Mouse (Mus musculus) forebrain, embryonic 13.5 days (tissue): ENCODE results near the gene Eif3i. TPM values are rescaled to one million over a fixed set of nuclear protein-coding genes. Genes with fewer than 3 reads are reported as not detected.
A peak's percentile ranks its signal among the peaks of the same experiment; 100 is the strongest.
"Not testable (repeated sequence)": the region's sequence is repeated elsewhere in the genome, so short reads cannot be mapped to it uniquely, and the experiment has no call there.

ENCODE experiments used
- ATAC-seq: fragments of 200-750 bp; cut with Nextera tagmentation; 2 replicates; pipeline ENCODE4 v1.8.0; 2017
- H3K27ac ChIP-seq: fragments of 300-500 bp; sonication (generic); 2 replicates; pipeline ENCODE4 v1.5.1; 2015; ENCODE audit warnings: inconsistent platforms, mild to moderate bottlenecking, moderate library complexity
- H3K27me3 ChIP-seq: fragments of 300-500 bp; sonication (generic); 2 replicates; pipeline ENCODE4 v1.6.1; 2015; ENCODE audit warnings: mild to moderate bottlenecking, inconsistent platforms
- H3K36me3 ChIP-seq: fragments of 300-500 bp; sonication (generic); 2 replicates; pipeline ENCODE4 v1.6.1; 2015; ENCODE audit warnings: mild to moderate bottlenecking, inconsistent platforms; ENCODE audit not compliant: poor library complexity, severe bottlenecking
- H3K4me1 ChIP-seq: fragments of 300-500 bp; sonication (generic); 2 replicates; pipeline ENCODE4 v1.6.1; 2015; ENCODE audit warnings: inconsistent platforms
- H3K4me2 ChIP-seq: fragments of 300-500 bp; sonication (generic); 2 replicates; pipeline ENCODE4 v1.6.1; 2015; ENCODE audit warnings: inconsistent platforms, mild to moderate bottlenecking, moderate library complexity
- H3K4me3 ChIP-seq: fragments of 300-500 bp; sonication (generic); 2 replicates; pipeline ENCODE4 v1.5.1; 2015; ENCODE audit warnings: mild to moderate bottlenecking, inconsistent platforms
- H3K9ac ChIP-seq: fragments of 300-500 bp; sonication (generic); 2 replicates; pipeline ENCODE4 v1.6.1; 2015; ENCODE audit warnings: mild to moderate bottlenecking, inconsistent platforms
- H3K9me3 ChIP-seq: fragments of 300-500 bp; sonication (generic); replicated peaks from 2 replicates; pipeline ENCODE4 v1.6.1; 2016; ENCODE audit warnings: inconsistent platforms
- WGBS: fragments of 180-500 bp; shearing (Covaris S2); methylation state at CpG from one replicate; pipeline ENCODE4 v1.1.7; 2015; 5-methylcytosine and 5-hydroxymethylcytosine counted together
- polyA plus RNA-seq: library from polyadenylated mRNA; unstranded; fragments of >200 nt; fragmentation: Nextera tagmentation; extraction: Ambion mirVana; gene quantifications from 2 replicates; pipeline ENCODE4 v1.2.1, GENCODE M21; 2015

Gene Eif3i
- polyA plus RNA-seq, 1 experiment from 2014 or later: 251 TPM

GRCm38 (mm10) chr4:129568366-129568765 lies 32.1 kb downstream of the Eif3i start:
- H3K4me3 ChIP-seq: no peak overlapping the region
- 92% methylated on average over 7 of the region's 7 CpGs for WGBS
- no peak for ATAC-seq
- H3K4me2 ChIP-seq: no peak overlapping the region
- H3K4me1 ChIP-seq: no peaks in the 10 kb centered on the region
- H3K27ac ChIP-seq: no peak overlapping the region
- no peaks in the 10 kb centered on the region for H3K36me3 ChIP-seq
- H3K9ac ChIP-seq: no peak overlapping the region
- no peaks in the 10 kb centered on the region for H3K9me3 ChIP-seq
- no peaks in the 10 kb centered on the region for H3K27me3 ChIP-seq

- Histone ChIP-seq H3K36me3 (no peaks in the 10 kb centered on the region), H3K9ac (no peak overlapping the region), H3K4me3 (no peak overlapping the region), H3K27me3 (no peaks in the 10 kb centered on the region), H3K27ac (no peak overlapping the region), H3K9me3 (no peaks in the 10 kb centered on the region), H3K4me2 (no peak overlapping the region), H3K4me1 (no peaks in the 10 kb centered on the region)
- WGBS: 86% methylated on average over 6 of the region's 6 CpGs
- no peak for ATAC-seq
Observed at GRCm38 (mm10) chr4:129565139-129565538, 35.3 kb downstream of the Eif3i start.

- Histone ChIP-seq H3K36me3 (no peaks in the 10 kb centered on the region), H3K9me3 (no peaks in the 10 kb centered on the region), H3K4me3 (no peak overlapping the region), H3K9ac (no peak overlapping the region), H3K4me2 (no peak overlapping the region), H3K4me1 (no peaks in the 10 kb centered on the region), H3K27me3 (no peaks in the 10 kb centered on the region), H3K27ac (no peak overlapping the region)
- WGBS: 86% methylated on average over 8 of the region's 8 CpGs
- ATAC-seq: no peak
Observed at GRCm38 (mm10) chr4:129563718-129564117, 36.7 kb downstream of the Eif3i start.

- WGBS: 93% methylated on average over 5 of the region's 5 CpGs
- H3K4me2 ChIP-seq: no peak overlapping the region
- H3K27me3 ChIP-seq: no peaks in the 10 kb centered on the region
- H3K36me3 ChIP-seq: no peaks in the 10 kb centered on the region
- no peak for ATAC-seq
- peaks cover 4% of the 10 kb centered on the region; the same call in 1 of the 2 replicates for H3K4me1 ChIP-seq
- H3K9me3 ChIP-seq: no peaks in the 10 kb centered on the region
- H3K27ac ChIP-seq: no peak overlapping the region
- H3K4me3 ChIP-seq: no peak overlapping the region
- no peak overlapping the region for H3K9ac ChIP-seq
Observed at GRCm38 (mm10) chr4:129561184-129561583, 39.3 kb downstream of the Eif3i start.

GRCm38 (mm10) chr4:129558321-129558955 lies 42.0 kb downstream of the Eif3i start:
- no peaks in the 10 kb centered on the region for H3K9me3 ChIP-seq
- WGBS: 90% methylated on average over 12 of the region's 12 CpGs
- H3K27me3 ChIP-seq: no peaks in the 10 kb centered on the region
- H3K36me3 ChIP-seq: no peaks in the 10 kb centered on the region
- H3K9ac ChIP-seq: no peak overlapping the region
- no peak overlapping the region for H3K27ac ChIP-seq
- H3K4me3 ChIP-seq: no peak overlapping the region
- no peak overlapping the region for H3K4me2 ChIP-seq
- ATAC-seq: no peak
- peaks cover 12% of the 10 kb centered on the region; the same call in 1 of the 2 replicates for H3K4me1 ChIP-seq

GRCm38 (mm10) chr4:129557256-129557808 lies 43.1 kb downstream of the Eif3i start:
- Histone ChIP-seq H3K27ac (no peak overlapping the region), H3K36me3 (no peaks in the 10 kb centered on the region), H3K4me3 (no peak overlapping the region), H3K9me3 (no peaks in the 10 kb centered on the region), H3K4me2 (peak overlapping the region; percentile 81), H3K9ac (no peak overlapping the region), H3K27me3 (no peaks in the 10 kb centered on the region), H3K4me1 (peaks cover 12% of the 10 kb centered on the region; the same call in 1 of the 2 replicates)
- no peak for ATAC-seq
- WGBS: 89% methylated on average over 9 of the region's 9 CpGs

GRCm38 (mm10) chr4:129556532-129557223 lies 43.8 kb downstream of the Eif3i start:
- Histone ChIP-seq H3K27ac (no peak overlapping the region), H3K9ac (peak overlapping the region; percentile 65), H3K4me3 (peak overlapping the region; percentile 47), H3K4me1 (peaks cover 12% of the 10 kb centered on the region; the same call in 1 of the 2 replicates), H3K36me3 (no peaks in the 10 kb centered on the region), H3K27me3 (no peaks in the 10 kb centered on the region), H3K4me2 (peak overlapping the region; percentile 81), H3K9me3 (no peaks in the 10 kb centered on the region)
- ATAC-seq: peak; percentile 89
- 8% methylated on average over 33 of the region's 33 CpGs for WGBS

GRCm38 (mm10) chr4:129555862-129556531 lies 44.5 kb downstream of the Eif3i start:
- peak overlapping the region; percentile 81 for H3K4me2 ChIP-seq
- peaks cover 12% of the 10 kb centered on the region; the same call in 1 of the 2 replicates for H3K4me1 ChIP-seq
- peak; percentile 64 for ATAC-seq
- no peaks in the 10 kb centered on the region for H3K36me3 ChIP-seq
- no peaks in the 10 kb centered on the region for H3K9me3 ChIP-seq
- peak overlapping the region; percentile 65 for H3K9ac ChIP-seq
- H3K4me3 ChIP-seq: peak overlapping the region; percentile 47
- no peaks in the 10 kb centered on the region for H3K27me3 ChIP-seq
- WGBS: under 1% methylated on average over 24 of the region's 24 CpGs
- no peak overlapping the region for H3K27ac ChIP-seq

- WGBS: 2% methylated on average over 16 of the region's 16 CpGs
- peak overlapping the region; percentile 81 for H3K4me2 ChIP-seq
- H3K27me3 ChIP-seq: no peaks in the 10 kb centered on the region
- no peak overlapping the region for H3K27ac ChIP-seq
- peaks cover 12% of the 10 kb centered on the region; the same call in 1 of the 2 replicates for H3K4me1 ChIP-seq
- H3K4me3 ChIP-seq: peak overlapping the region; percentile 47
- ATAC-seq: peak; percentile 31; the same call in 1 of the 2 replicates
- peak overlapping the region; percentile 65 for H3K9ac ChIP-seq
- no peaks in the 10 kb centered on the region for H3K36me3 ChIP-seq
- H3K9me3 ChIP-seq: no peaks in the 10 kb centered on the region
Observed at GRCm38 (mm10) chr4:129555421-129555861, 45.0 kb downstream of the Eif3i start.

- not testable (repeated sequence) for H3K27ac ChIP-seq, H3K27me3 ChIP-seq, H3K9me3 ChIP-seq, H3K36me3 ChIP-seq, ATAC-seq, H3K4me2 ChIP-seq, H3K4me3 ChIP-seq, H3K9ac ChIP-seq
- peaks cover 12% of the 10 kb centered on the region; the same call in 1 of the 2 replicates for H3K4me1 ChIP-seq
- WGBS: 82% methylated on average over 6 of the region's 6 CpGs
Observed at GRCm38 (mm10) chr4:129554512-129554911, 45.9 kb downstream of the Eif3i start.

- Histone ChIP-seq H3K27ac (no peak overlapping the region), H3K36me3 (no peaks in the 10 kb centered on the region), H3K4me1 (no peaks in the 10 kb centered on the region), H3K4me2 (no peak overlapping the region), H3K4me3 (no peak overlapping the region), H3K9ac (no peak overlapping the region), H3K9me3 (no peaks in the 10 kb centered on the region), H3K27me3 (no peaks in the 10 kb centered on the region)
- ATAC-seq: no peak
- WGBS: 67% methylated on average over 1 of the region's 1 CpGs
Observed at GRCm38 (mm10) chr4:129550295-129550694, 50.2 kb downstream of the Eif3i start.

- Histone ChIP-seq H3K4me1 (no peaks in the 10 kb centered on the region), H3K4me2 (no peak overlapping the region), H3K9me3 (no peaks in the 10 kb centered on the region), H3K36me3 (no peaks in the 10 kb centered on the region), H3K9ac (no peak overlapping the region), H3K27ac (no peak overlapping the region), H3K4me3 (no peak overlapping the region), H3K27me3 (no peaks in the 10 kb centered on the region)
- no peak for ATAC-seq
- WGBS: 89% methylated on average over 2 of the region's 2 CpGs
Observed at GRCm38 (mm10) chr4:129549306-129549705, 51.1 kb downstream of the Eif3i start.
